Mouse (Mus musculus) hindbrain, embryonic 11.5 days (tissue): ENCODE data around the gene Lclat1. TPM values are rescaled to one million over a fixed set of nuclear protein-coding genes. Genes with fewer than 3 reads are reported as not detected.

ENCODE experiments used
- ATAC-seq: fragments of 200-750 bp; cut with Nextera tagmentation; 2 replicates; pipeline ENCODE4 v1.8.0; 2017; ENCODE audit warnings: mild to moderate bottlenecking, moderate TSS enrichment, moderate library complexity; ENCODE audit not compliant: low FRiP score
- DNase-seq: peaks from one replicate; pipeline ENCODE4 v3.0.0-alpha.2; 2015; ENCODE audit warnings: low spot score
- H3K27ac ChIP-seq: fragments of 300-500 bp; sonication (generic); 2 replicates; pipeline ENCODE4 v1.5.1; 2014; ENCODE audit warnings: mild to moderate bottlenecking, low read depth, low read length
- H3K27me3 ChIP-seq: fragments of 300-500 bp; sonication (generic); 2 replicates; pipeline ENCODE4 v1.6.1; 2014; ENCODE audit warnings: mild to moderate bottlenecking, low read length, moderate library complexity, mixed read lengths; ENCODE audit not compliant: control insufficient read depth, insufficient read depth
- H3K36me3 ChIP-seq: fragments of 300-500 bp; sonication (generic); 2 replicates; pipeline ENCODE4 v1.6.1; 2014; ENCODE audit warnings: mild to moderate bottlenecking, low read length, moderate library complexity, mixed read lengths; ENCODE audit not compliant: control insufficient read depth, insufficient read depth
- H3K4me1 ChIP-seq: fragments of 300-500 bp; sonication (generic); replicated peaks from 2 replicates; pipeline ENCODE4 v1.6.1; 2014; ENCODE audit warnings: low read length, mixed read lengths; ENCODE audit not compliant: control insufficient read depth, insufficient read depth
- H3K4me2 ChIP-seq: fragments of 300-500 bp; sonication (generic); replicated peaks from 2 replicates; pipeline ENCODE4 v1.6.1; 2014; ENCODE audit warnings: mild to moderate bottlenecking, low read depth, low read length
- H3K4me3 ChIP-seq: fragments of 300-500 bp; sonication (generic); 2 replicates; pipeline ENCODE4 v1.5.1; 2014; ENCODE audit warnings: low read depth, low read length
- H3K9ac ChIP-seq: fragments of 300-500 bp; sonication (generic); 2 replicates; pipeline ENCODE4 v1.6.1; 2014; ENCODE audit warnings: low read depth, low read length
- H3K9me3 ChIP-seq: fragments of 300-500 bp; sonication (generic); 2 replicates; pipeline ENCODE4 v1.6.1; 2016; ENCODE audit warnings: low read length; ENCODE audit not compliant: control insufficient read depth
- WGBS: fragments of 180-500 bp; shearing (Covaris S2); extraction: QIAGEN DNeasy Blood & Tissue Kit; methylation state at CpG from one replicate; pipeline ENCODE4 v1.1.7; 2014; 5-methylcytosine and 5-hydroxymethylcytosine counted together
- polyA plus RNA-seq: library from polyadenylated mRNA; unstranded; fragments of >200 nt; fragmentation: Nextera tagmentation; extraction: Ambion mirVana; gene quantifications from 2 replicates; pipeline ENCODE4 v1.2.1, GENCODE M21; 2014

The Lclat1 gene
- polyA plus RNA-seq, 1 experiment from 2014 or later = 16.7 TPM

DNA sequence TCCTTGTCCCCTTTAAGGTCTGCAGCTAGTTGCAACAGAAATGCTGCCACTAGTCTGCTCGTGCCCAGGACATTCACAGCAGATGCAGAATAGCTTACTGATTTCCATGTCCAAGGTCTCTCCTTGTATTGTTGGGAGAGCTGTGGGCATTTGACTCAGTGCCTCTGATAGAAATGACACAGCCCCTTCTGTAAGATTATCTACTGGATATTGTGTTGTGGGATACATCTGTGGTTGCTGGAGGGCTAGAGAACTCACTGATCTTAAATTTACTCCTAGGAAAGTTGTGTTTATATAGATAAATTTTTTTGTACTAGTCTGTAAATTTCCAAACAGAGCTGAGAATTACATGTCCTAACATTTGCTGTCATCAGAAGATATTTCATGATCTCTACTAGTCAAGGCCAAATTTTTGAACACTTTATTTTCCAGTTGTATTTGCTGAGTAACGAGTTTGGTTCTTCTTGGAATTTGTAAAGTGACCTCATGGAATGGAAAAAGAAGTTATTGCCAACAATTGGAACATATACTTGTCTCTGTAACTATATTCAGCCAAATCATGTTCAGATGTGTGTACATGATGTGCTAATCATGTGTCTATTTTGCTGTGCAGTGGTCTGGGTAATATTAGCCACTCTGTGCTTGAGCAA is 87.4 kb downstream of the Lclat1 start:
- WGBS = 85% methylated on average over 2 of the region's 2 CpGs

DNA sequence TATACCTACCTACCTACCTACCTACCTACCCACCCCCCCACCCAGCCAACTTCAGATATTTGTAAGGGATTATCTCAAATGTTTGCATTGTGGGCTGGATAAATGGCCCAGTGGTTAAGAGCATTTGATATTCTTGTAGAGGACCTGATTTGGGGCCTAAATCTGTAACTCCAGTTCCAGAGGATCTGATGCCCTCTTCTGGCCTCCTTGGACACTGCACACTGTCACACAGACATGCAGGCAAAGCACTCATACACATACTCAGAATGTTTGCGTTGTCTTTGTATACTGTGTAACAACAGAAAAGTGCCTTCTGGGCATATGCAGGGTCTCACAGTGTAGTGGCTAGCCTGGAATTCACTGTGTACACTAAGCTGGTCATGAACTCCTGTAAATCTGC is 88.4 kb downstream of the Lclat1 start:
- peak; percentile 17 for DNase-seq

More for the DNA sequence above, 87.4 kb downstream of the Lclat1 start:
- no peak for DNase-seq
- Histone ChIP-seq H3K36me3 (no peaks in the 10 kb centered on the region), H3K27ac (no peak overlapping the region), H3K4me1 (no peaks in the 10 kb centered on the region), H3K9me3 (no peaks in the 10 kb centered on the region), H3K9ac (no peak overlapping the region), H3K4me2 (no peak overlapping the region), H3K27me3 (no peaks in the 10 kb centered on the region), H3K4me3 (no peak overlapping the region)
- no peak for ATAC-seq

DNA sequence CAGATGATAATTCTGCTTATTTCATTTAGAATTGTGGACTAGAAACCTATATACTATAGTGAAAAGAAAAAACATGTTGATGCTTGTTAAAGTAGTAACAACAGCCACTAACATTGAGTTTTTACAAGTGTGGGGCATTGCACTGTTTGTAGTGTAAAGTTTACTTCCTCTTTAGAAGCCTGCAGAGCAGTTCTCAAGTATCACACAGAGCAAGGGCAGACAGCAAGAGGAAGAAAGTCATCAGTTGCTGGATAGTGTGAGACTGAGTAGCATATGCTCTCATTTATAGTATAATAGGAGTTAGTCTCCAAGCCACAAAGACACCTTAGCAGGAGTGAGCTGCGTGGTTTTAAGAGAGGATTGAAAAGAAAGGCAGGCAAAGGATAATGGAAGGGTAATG is 89.9 kb downstream of the Lclat1 start:
- Histone ChIP-seq H3K27me3 (no peaks in the 10 kb centered on the region), H3K27ac (no peak overlapping the region), H3K9me3 (peaks cover 1% of the 10 kb centered on the region; the same call in 1 of the 2 replicates), H3K9ac (no peak overlapping the region), H3K4me2 (no peak overlapping the region), H3K4me1 (no peaks in the 10 kb centered on the region), H3K4me3 (no peak overlapping the region), H3K36me3 (no peaks in the 10 kb centered on the region)
- WGBS = 76% methylated on average over 1 of the region's 1 CpGs
- DNase-seq (no peak), ATAC-seq (no peak)

More for the DNA sequence above, 88.4 kb downstream of the Lclat1 start:
- H3K4me3 ChIP-seq = no peak overlapping the region
- H3K4me2 ChIP-seq = no peak overlapping the region
- no peaks in the 10 kb centered on the region for H3K36me3 ChIP-seq
- no peaks in the 10 kb centered on the region for H3K27me3 ChIP-seq
- WGBS = 91% methylated on average over 1 of the region's 1 CpGs
- ATAC-seq = no peak
- no peaks in the 10 kb centered on the region for H3K9me3 ChIP-seq
- no peak overlapping the region for H3K9ac ChIP-seq
- H3K27ac ChIP-seq = no peak overlapping the region
- no peaks in the 10 kb centered on the region for H3K4me1 ChIP-seq

DNA sequence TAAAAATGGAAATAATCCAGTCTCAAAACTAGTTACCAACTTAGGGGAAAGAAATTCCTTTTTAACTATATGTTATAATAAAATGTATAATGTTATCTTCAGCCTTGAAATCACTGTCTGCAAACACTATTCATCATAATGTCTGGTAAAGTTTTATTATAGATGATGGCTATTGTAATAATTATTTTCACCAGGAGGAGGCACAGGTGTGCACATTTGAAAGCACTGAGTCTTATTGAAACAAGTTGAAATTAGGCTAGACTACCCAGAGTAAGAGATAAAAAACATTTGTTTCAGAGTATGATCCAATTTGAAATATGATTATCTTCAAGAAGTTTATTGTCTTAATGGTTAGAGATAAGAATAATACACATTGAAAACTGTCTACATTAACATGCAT is 91.6 kb downstream of the Lclat1 start:
- Histone ChIP-seq H3K4me3 (no peak overlapping the region), H3K27ac (no peak overlapping the region), H3K4me2 (no peak overlapping the region), H3K9ac (no peak overlapping the region), H3K9me3 (peaks cover 2% of the 10 kb centered on the region; the same call in 1 of the 2 replicates), H3K4me1 (no peaks in the 10 kb centered on the region), H3K27me3 (no peaks in the 10 kb centered on the region), H3K36me3 (no peaks in the 10 kb centered on the region)
- DNase-seq (no peak), ATAC-seq (no peak)

DNA sequence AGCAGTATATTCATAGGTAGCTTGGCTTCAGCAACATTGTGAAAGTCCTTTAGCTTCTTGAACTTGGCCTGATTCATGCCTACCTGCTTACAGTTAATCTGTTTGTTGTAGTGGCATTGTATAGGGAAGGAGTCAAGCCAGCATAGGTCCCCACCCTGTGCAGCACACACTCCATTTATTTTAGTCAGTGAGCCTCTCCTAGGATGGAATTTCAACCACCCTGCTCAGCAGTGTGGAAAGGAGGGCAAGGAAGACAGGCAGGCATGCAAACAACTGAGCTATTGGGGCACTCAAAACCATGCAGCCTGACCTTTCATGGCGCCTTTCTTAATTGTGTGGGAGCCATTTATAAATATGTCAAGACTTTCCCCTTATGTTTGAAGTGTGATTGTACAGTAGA is 92.6 kb downstream of the Lclat1 start:
- Histone ChIP-seq H3K4me3 (no peak overlapping the region), H3K9me3 (peaks cover 2% of the 10 kb centered on the region; the same call in 1 of the 2 replicates), H3K9ac (no peak overlapping the region), H3K4me2 (no peak overlapping the region), H3K4me1 (no peaks in the 10 kb centered on the region), H3K36me3 (no peaks in the 10 kb centered on the region), H3K27me3 (no peaks in the 10 kb centered on the region), H3K27ac (no peak overlapping the region)
- WGBS = 81% methylated on average over 1 of the region's 1 CpGs
- no peak for DNase-seq
- no peak for ATAC-seq

DNA sequence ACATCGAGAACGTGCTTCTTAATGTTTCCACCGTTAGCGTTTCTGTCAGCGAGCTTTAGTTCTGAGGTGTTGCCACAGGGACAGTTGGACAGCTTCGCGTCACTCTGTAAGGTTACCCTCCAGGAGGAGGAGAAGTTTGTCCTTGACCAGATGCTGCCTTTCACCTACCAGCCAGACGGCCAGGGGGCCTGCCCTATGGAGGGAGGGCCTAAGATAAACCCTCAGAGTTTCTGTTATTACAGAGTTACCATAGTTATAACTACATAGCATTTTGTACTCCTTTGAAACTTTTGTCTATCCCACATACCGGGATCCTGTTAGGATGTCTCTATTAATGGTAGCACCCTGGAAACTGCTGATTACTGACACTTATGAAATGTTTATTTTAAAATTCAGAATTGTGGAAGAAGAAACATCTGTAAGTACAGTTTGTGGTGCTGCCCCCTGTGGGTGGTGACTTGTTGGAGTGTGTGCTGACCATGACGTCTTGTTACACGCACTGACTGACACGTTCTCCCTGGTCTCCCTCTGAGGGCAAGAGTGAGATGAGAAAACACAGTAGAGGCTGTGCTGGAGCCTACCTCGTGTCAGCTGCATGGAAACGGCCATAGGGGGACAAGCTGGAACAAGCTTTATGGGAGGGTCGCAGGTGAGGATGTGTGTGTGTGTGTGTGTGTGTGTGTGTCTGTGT is 96.0 kb downstream of the Lclat1 start:
- 88% methylated on average over 15 of the region's 15 CpGs for WGBS
- H3K27ac ChIP-seq = no peak overlapping the region
- no peak overlapping the region for H3K4me3 ChIP-seq
- DNase-seq (no peak), ATAC-seq (no peak)
- H3K27me3 ChIP-seq = no peaks in the 10 kb centered on the region
- no peak overlapping the region for H3K9ac ChIP-seq
- H3K9me3 ChIP-seq = peaks cover 2% of the 10 kb centered on the region; the same call in 1 of the 2 replicates
- no peaks in the 10 kb centered on the region for H3K36me3 ChIP-seq
- H3K4me1 ChIP-seq = no peaks in the 10 kb centered on the region
- H3K4me2 ChIP-seq = no peak overlapping the region

DNA sequence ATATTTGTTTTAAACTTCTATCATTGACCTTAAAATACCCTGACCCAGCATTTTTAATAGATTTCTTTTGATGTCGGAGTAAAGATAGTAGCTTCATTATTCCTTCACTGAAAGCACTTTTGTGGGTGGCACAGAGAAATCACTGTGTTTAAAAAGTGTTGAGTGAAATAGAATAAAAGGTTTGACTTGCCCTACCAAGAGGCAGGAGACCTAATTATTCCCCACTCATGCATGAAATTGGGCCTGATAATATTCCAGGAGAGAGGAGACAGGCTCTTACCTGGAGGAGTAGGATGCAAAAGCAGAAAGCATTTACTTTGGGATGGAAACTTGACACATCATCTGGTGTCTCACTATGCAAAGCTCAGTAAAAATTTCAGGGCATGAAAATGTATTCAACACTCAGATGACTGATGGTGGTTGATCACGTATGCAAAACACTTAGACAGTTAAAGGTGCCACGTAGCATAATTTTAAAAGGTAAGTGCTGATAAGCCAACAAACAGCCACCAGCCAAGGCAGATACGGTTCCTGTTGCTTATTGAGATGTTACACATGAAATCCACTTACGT is 103.3 kb downstream of the Lclat1 start:
- Histone ChIP-seq H3K4me2 (no peak overlapping the region), H3K9me3 (no peaks in the 10 kb centered on the region), H3K9ac (no peak overlapping the region), H3K4me3 (no peak overlapping the region), H3K4me1 (no peaks in the 10 kb centered on the region), H3K36me3 (no peaks in the 10 kb centered on the region), H3K27me3 (no peaks in the 10 kb centered on the region), H3K27ac (no peak overlapping the region)
- 88% methylated on average over 5 of the region's 5 CpGs for WGBS
- no peak for DNase-seq
- no peak for ATAC-seq

DNA sequence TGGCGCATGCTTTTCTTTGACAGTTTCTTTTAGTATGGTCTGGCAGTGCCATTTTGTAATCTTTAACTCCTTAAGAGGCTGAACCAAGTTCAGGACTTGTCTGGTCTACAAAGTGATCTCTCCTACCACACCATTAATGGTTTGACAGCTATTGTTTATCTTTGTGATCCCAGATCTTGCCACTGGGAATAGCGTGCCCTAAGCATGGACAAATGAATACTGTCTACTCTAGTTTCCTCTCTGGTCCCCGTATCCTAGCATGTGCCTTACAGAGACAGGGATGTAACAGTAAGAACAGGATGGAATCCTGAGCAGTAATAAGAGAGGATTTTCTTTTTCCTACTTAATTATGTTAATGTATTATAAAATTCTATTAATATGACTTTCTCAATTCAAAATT is 105.0 kb downstream of the Lclat1 start:
- no peak for ATAC-seq
- no peaks in the 10 kb centered on the region for H3K9me3 ChIP-seq
- WGBS = 85% methylated on average over 3 of the region's 3 CpGs

DNA sequence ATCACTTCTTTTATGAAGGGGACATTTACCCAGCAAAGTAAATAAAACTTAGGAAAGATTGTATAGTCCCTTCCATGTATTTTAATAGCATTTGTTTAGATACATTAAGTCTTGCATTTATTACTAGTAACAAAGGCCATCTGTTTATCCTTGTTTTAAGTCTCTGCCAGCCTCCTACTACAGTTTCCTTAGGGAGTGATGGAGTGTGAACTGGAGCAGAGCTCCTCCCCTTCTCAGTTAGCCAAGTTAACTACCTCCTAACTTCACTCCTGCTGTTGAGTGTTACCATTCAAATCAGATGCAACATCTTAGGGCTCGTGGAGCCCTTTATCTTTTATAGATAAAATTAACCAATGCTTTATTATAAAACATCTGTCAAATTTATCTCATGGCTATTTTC is 105.4 kb downstream of the Lclat1 start:
- no peak overlapping the region for H3K4me2 ChIP-seq
- WGBS = 83% methylated on average over 1 of the region's 1 CpGs
- DNase-seq (no peak), ATAC-seq (no peak)
- H3K27me3 ChIP-seq = no peaks in the 10 kb centered on the region
- no peak overlapping the region for H3K27ac ChIP-seq
- no peak overlapping the region for H3K4me3 ChIP-seq
- no peak overlapping the region for H3K9ac ChIP-seq
- no peaks in the 10 kb centered on the region for H3K9me3 ChIP-seq
- no peaks in the 10 kb centered on the region for H3K36me3 ChIP-seq
- H3K4me1 ChIP-seq = no peaks in the 10 kb centered on the region

More for the DNA sequence above, 105.0 kb downstream of the Lclat1 start:
- Histone ChIP-seq H3K4me2 (no peak overlapping the region), H3K4me1 (no peaks in the 10 kb centered on the region), H3K36me3 (no peaks in the 10 kb centered on the region), H3K27me3 (no peaks in the 10 kb centered on the region), H3K9ac (no peak overlapping the region), H3K4me3 (no peak overlapping the region), H3K27ac (no peak overlapping the region)
- DNase-seq = no peak
